Mouse (Mus musculus): ENCODE data around the gene Cysltr2. TPM values are rescaled to one million over a fixed set of nuclear protein-coding genes. Genes with fewer than 3 reads are reported as not detected.
A peak's percentile ranks its signal among the peaks of the same experiment; 100 is the strongest.

Gene Cysltr2
- polyA plus RNA-seq, 1 experiment: 3.8 TPM

DNA sequence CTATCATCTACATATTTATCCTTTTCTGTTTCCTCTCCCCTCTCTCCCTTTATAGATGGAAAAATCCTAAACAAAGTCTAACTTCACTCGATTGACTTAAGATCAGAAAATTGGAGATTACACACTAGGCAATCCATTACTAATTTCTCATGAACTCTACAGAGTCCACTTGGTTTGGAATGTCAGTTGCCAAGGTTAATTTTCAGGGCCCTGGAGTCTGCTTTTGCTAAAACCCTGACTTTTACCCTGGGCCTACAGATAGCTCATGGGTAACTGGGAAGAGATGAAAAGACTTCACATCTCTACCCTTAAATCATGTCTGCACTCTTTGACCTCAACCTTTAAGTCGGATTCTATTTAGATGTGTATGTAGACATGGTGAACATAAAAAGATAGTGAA lies 34.6 kb upstream of the Cysltr2 start:
- no peak overlapping the region for H3K4me3 ChIP-seq (ENCODE audit: insufficient read depth, low read depth, low read length)
- WGBS: 86% methylated on average over 2 of the region's 2 CpGs
- H3K36me3 ChIP-seq (ENCODE audit: control insufficient read depth, insufficient read depth, low read length): no peaks in the 10 kb centered on the region
- TF ChIP-seq CTCF (conservative IDR thresholded peaks at IDR 0.05; ENCODE audit: insufficient read depth, insufficient read length, low read depth, low read length): no peak
- TF ChIP-seq POLR2A (IDR thresholded peaks at IDR 0.05; ENCODE audit: low read depth, low read length): no peak
- H3K27me3 ChIP-seq (replicated peaks; ENCODE audit: control insufficient read depth, insufficient read depth, low read length): no peaks in the 10 kb centered on the region
- no peak for DNase-seq
- no peaks in the 10 kb centered on the region for H3K4me1 ChIP-seq (ENCODE audit: control insufficient read depth, insufficient read depth, low read length)
- H3K27ac ChIP-seq (ENCODE audit: insufficient read depth, low read depth, low read length): no peak overlapping the region

DNA sequence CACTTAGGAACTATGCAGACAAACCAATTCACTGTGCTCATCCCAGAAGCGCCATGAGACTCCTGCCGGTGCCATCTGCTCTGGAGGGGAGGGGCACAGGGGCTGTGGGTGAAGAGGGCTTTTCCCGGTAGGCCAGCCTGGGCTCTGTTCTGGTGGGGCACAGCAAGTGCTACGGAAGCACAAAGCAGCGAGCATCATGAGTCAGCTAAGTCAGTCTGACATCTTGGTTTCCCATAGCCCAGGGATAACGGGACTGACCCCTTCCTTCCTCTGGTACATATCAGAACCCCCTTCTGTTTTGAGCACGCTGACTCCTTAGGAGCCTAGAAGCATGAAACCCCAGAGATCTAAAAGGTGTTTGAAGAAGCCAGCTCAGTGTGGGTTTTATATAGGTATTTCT lies 15.5 kb upstream of the Cysltr2 start:
- no peak for DNase-seq
- Histone ChIP-seq H3K4me1 (ENCODE audit: control insufficient read depth, insufficient read depth, low read length) (no peaks in the 10 kb centered on the region), H3K27me3 (replicated peaks; ENCODE audit: control insufficient read depth, insufficient read depth, low read length) (no peaks in the 10 kb centered on the region), H3K27ac (ENCODE audit: insufficient read depth, low read depth, low read length) (no peak overlapping the region), H3K4me3 (ENCODE audit: insufficient read depth, low read depth, low read length) (no peak overlapping the region), H3K36me3 (ENCODE audit: control insufficient read depth, insufficient read depth, low read length) (no peaks in the 10 kb centered on the region)
- TF ChIP-seq CTCF (conservative IDR thresholded peaks at IDR 0.05; ENCODE audit: insufficient read depth, insufficient read length, low read depth, low read length) (no peak), POLR2A (IDR thresholded peaks at IDR 0.05; ENCODE audit: low read depth, low read length) (no peak)
- 87% methylated on average over 7 of the region's 7 CpGs for WGBS

DNA sequence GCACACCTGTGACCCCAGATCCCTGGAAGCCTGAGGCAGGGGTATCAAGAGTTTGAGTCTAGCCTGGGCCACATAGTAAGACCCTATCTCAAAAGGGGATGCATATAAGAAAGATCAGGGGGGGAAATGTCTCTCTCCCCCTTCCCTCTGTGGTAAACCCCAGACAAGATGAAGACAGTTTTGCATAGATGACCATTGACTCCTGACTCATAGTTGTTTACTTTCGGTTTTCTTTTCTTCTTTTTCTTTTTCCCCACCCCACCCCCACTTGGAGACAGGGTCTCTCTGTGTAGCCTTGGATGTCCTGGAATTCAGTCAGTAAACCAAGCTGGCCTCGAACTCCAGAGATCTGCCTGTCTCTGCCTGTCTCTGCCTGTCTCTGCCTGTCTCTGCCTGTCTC lies 9.8 kb upstream of the Cysltr2 start:
- H3K36me3 ChIP-seq (ENCODE audit: control insufficient read depth, insufficient read depth, low read length): no peaks in the 10 kb centered on the region
- no peaks in the 10 kb centered on the region for H3K4me1 ChIP-seq (ENCODE audit: control insufficient read depth, insufficient read depth, low read length)
- no peak for DNase-seq
- no peak overlapping the region for H3K27ac ChIP-seq (ENCODE audit: insufficient read depth, low read depth, low read length)
- TF ChIP-seq CTCF (conservative IDR thresholded peaks at IDR 0.05; ENCODE audit: insufficient read depth, insufficient read length, low read depth, low read length) (no peak), POLR2A (IDR thresholded peaks at IDR 0.05; ENCODE audit: low read depth, low read length) (no peak)
- WGBS: 92% methylated on average over 2 of the region's 2 CpGs
- H3K27me3 ChIP-seq (replicated peaks; ENCODE audit: control insufficient read depth, insufficient read depth, low read length): no peaks in the 10 kb centered on the region
- no peak overlapping the region for H3K4me3 ChIP-seq (ENCODE audit: insufficient read depth, low read depth, low read length)

DNA sequence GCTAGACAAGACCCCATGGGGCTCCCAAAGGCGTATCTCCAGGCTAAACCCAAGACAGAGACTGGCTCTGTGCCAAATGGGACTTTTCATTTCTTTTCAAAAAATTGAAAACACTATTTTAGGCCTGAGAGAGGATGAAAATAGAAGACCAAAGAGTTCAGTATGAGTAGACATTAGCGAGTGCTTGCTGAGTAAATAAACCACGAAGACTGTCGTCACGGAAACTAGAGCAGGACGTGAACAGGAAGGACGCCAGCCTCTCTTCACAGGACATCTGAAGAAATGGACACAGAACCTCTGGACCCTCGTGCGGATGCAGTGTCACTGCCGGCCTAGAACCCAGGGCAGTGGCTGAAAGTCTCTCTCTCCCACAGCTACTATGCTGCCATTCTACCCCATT lies 8.8 kb upstream of the Cysltr2 start:
- no peak overlapping the region for H3K4me3 ChIP-seq (ENCODE audit: insufficient read depth, low read depth, low read length)
- TF ChIP-seq CTCF (conservative IDR thresholded peaks at IDR 0.05; ENCODE audit: insufficient read depth, insufficient read length, low read depth, low read length) (no peak), POLR2A (IDR thresholded peaks at IDR 0.05; ENCODE audit: low read depth, low read length) (no peak)
- 60% methylated on average over 10 of the region's 10 CpGs for WGBS
- DNase-seq: peak; percentile 9
- no peak overlapping the region for H3K27ac ChIP-seq (ENCODE audit: insufficient read depth, low read depth, low read length)
- no peaks in the 10 kb centered on the region for H3K36me3 ChIP-seq (ENCODE audit: control insufficient read depth, insufficient read depth, low read length)
- no peaks in the 10 kb centered on the region for H3K27me3 ChIP-seq (replicated peaks; ENCODE audit: control insufficient read depth, insufficient read depth, low read length)
- H3K4me1 ChIP-seq (ENCODE audit: control insufficient read depth, insufficient read depth, low read length): no peaks in the 10 kb centered on the region

DNA sequence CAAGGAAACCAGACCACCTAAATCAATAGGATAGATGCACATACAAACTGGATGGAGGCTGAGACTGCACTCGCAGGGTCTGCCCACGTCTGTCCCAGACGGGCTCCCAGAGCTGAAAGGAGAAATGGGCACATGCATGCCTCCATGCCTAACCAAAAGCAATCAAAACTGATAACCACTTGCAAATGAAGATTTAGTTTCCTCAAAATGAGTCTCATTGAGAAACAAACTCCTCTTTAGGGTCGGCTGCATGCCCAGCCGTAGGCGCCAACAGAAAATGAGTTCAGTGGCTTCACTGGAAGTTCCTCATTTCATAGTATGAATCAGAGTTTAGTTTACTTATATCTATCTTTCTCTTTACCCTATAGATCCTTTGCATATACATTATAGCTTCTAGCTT lies 7.9 kb upstream of the Cysltr2 start:
- TF ChIP-seq POLR2A (IDR thresholded peaks at IDR 0.05; ENCODE audit: low read depth, low read length): no peak
- no peak for TF ChIP-seq CTCF (conservative IDR thresholded peaks at IDR 0.05; ENCODE audit: insufficient read depth, insufficient read length, low read depth, low read length)
- H3K27me3 ChIP-seq (replicated peaks; ENCODE audit: control insufficient read depth, insufficient read depth, low read length): no peaks in the 10 kb centered on the region
- H3K4me1 ChIP-seq (ENCODE audit: control insufficient read depth, insufficient read depth, low read length): no peaks in the 10 kb centered on the region
- 91% methylated on average over 6 of the region's 6 CpGs for WGBS
- H3K36me3 ChIP-seq (ENCODE audit: control insufficient read depth, insufficient read depth, low read length): no peaks in the 10 kb centered on the region
- no peak for DNase-seq
- H3K4me3 ChIP-seq (ENCODE audit: insufficient read depth, low read depth, low read length): no peak overlapping the region
- H3K27ac ChIP-seq (ENCODE audit: insufficient read depth, low read depth, low read length): no peak overlapping the region

DNA sequence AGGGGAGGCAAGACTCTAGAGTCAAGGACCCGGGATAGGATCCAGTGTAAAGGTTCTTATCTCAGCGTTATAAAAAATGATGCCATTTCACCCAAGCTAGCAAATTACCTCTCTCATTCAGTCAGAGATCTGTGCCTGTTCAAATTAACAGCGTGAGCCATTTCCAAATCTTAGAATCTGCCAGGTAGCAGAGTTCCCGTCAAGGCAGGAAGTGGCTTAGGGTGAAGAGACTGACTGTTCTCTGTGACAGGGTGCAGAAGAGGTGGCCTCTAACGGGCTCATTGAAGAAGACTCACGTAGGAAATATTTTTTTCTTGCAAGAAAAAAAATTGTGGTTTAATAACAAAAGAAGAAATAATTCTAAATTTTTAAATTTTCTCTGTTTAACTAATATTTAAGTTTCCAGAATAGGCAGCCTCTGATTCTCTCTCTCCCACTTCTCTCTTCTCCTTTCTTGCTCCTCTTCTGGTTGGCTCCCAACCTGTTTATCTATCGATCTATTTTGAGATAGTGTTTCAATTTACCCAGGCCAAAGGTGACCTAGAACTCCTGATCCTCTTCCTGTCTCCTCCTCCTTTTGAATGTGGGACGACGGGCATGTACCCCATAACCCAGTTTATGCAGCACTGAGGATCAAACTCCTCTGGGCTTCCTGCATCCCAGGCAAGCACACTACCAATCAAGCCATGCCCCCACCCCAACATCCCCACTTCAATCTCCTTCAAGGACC lies 3.5 kb downstream of the Cysltr2 start:
- Histone ChIP-seq H3K27me3 (replicated peaks; ENCODE audit: control insufficient read depth, insufficient read depth, low read length) (no peaks in the 10 kb centered on the region), H3K4me3 (ENCODE audit: insufficient read depth, low read depth, low read length) (no peak overlapping the region), H3K27ac (ENCODE audit: insufficient read depth, low read depth, low read length) (no peak overlapping the region), H3K4me1 (ENCODE audit: control insufficient read depth, insufficient read depth, low read length) (no peaks in the 10 kb centered on the region), H3K36me3 (ENCODE audit: control insufficient read depth, insufficient read depth, low read length) (no peaks in the 10 kb centered on the region)
- 75% methylated on average over 9 of the region's 9 CpGs for WGBS
- TF ChIP-seq CTCF (conservative IDR thresholded peaks at IDR 0.05; ENCODE audit: insufficient read depth, insufficient read length, low read depth, low read length): no peak
- TF ChIP-seq POLR2A (IDR thresholded peaks at IDR 0.05; ENCODE audit: low read depth, low read length): no peak
- DNase-seq: no peak

DNA sequence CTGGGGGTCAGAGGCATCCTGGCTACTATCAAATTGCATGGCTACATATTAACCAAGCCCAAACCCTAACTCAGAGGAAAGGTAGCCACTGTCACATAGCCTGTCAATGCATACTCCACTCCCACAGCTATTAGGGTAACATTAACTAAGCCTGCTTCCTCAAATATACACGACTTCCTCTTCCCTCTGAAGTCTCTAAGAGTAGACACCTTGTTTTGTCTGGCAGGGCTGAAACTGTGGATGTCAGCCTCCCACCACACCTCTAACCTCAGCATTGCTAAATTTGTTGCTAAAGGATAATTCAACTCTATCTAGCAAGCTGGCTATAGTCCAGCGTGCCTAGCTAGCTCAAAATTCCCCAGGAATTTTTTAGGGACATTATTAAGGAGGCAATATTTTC lies 7.2 kb downstream of the Cysltr2 start:
- Histone ChIP-seq H3K27ac (ENCODE audit: insufficient read depth, low read depth, low read length) (no peak overlapping the region), H3K27me3 (replicated peaks; ENCODE audit: control insufficient read depth, insufficient read depth, low read length) (no peaks in the 10 kb centered on the region), H3K36me3 (ENCODE audit: control insufficient read depth, insufficient read depth, low read length) (no peaks in the 10 kb centered on the region), H3K4me1 (ENCODE audit: control insufficient read depth, insufficient read depth, low read length) (no peaks in the 10 kb centered on the region), H3K4me3 (ENCODE audit: insufficient read depth, low read depth, low read length) (no peak overlapping the region)
- 22% methylated on average over 2 of the region's 2 CpGs for WGBS
- no peak for TF ChIP-seq CTCF (conservative IDR thresholded peaks at IDR 0.05; ENCODE audit: insufficient read depth, insufficient read length, low read depth, low read length)
- TF ChIP-seq POLR2A (IDR thresholded peaks at IDR 0.05; ENCODE audit: low read depth, low read length): no peak
- no peak for DNase-seq

Data from kidney, adult 2 months (tissue).